Mouse (Mus musculus): ENCODE data around the gene Zmym4. TPM values are rescaled to one million over a fixed set of nuclear protein-coding genes. Genes with fewer than 3 reads are reported as not detected.
"Not testable (repeated sequence)": the region's sequence is repeated elsewhere in the genome, so short reads cannot be mapped to it uniquely, and the experiment has no call there.

Gene Zmym4
- 10 to 100 TPM; 77.9 to 84.1 TPM for total RNA-seq (2021)

DNA sequence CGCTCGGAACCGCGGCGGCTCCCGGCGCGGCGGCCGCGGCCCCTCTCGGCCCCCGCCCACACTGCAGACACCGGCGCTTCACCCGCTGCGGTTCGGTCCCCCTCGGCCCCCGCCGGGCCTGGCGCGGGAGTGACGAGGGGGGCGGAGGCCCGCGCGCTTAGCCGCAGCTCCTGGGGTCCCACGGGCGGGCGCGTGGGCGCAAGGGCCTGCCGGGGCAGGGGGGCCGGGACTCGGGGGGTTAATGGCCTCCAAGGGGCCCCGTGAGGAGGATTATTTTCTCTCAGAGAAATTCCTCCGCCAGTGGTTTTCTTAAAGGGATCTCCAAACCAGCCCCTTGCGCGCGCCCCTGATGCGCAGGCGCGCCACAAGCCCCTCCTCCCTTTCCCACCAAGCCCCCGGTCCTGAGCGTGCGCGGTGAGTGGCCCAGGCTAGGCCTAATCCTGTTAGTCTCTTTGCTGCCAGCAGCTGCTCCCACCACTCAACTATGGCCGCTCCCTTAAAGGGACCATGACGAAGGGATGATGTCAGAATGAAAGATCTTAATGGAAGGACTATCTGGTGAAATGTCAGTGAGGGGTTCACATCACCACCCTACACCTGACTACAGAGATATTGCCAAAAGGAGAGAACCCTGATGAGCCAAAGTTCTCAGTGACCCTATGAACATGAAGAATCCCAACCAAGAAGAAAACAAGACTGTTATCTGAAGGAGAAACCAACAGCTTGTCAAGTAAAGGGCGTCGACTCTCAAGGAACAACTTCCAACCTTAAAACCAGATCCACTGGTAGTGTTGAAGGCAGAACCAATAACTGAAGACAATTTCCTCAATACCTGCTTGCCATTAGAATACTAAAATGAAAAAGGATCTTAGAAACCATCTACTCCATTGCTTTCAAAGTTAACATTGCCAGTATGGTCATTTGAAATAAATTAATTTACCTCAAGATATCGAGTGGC is at the start of gene Zmym4:
Gene Zmym4 (minus strand): TSS at position 272 of the 958 bp plus-strand sequence.
- peak; percentile 98 for DNase-seq
- intact Hi-C loops (cut with DNase I): no loop called here

DNA sequence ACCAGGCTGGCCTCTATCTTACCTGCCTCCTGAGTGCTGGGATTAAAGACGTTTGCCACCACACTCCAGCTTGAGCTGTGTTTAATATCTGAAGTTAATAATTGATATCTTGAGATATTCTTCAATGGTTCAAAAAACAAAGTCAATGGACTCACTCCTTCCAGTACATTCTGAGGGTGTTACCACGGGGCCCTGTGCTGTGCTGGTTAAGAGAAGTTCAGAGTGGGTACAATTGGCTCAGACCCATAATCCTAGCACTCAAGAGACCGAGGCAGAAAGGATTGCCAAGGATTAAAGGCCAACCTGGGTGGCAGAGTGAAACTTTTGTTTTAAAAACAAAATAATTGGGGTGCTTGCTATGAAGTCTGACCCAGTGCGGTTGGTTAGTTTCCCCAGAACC is 48.4 kb upstream of the Zmym4 start:
- intact Hi-C loops (cut with DNase I): no loop called here
- DNase-seq: no peak

DNA sequence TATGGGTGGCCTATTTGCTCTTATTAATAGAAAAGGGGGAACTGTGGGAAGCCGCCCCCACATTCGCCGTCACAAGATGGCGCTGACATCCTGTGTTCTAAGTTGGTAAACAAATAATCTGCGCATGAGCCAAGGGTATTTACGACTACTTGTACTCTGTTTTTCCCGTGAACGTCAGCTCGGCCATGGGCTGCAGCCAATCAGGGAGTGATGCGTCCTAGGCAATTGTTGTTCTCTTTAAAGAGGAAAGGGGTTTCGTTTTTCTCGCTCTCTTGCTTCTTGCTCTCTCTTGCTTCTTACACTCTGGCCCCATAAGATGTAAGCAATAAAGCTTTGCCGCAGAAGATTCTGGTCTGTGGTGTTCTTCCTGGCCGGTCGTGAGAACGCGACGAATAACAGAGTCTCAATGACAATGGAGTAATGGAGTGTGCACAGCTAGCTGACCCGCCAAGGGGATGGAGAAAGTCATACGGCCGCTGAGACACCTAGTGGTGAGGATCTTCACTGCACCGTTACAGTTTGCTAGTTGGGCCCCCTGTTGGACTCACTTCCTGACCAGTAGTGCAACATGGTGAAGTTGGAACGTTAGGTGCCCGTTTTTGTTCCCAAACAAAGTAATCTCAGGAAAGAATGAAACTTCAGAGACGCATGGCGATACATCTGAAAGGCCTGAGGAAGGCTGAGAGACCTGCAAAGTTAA is 47.5 kb upstream of the Zmym4 start:
- DNase-seq: peak; percentile 85
- intact Hi-C loops (cut with DNase I): not testable (repeated sequence)

DNA sequence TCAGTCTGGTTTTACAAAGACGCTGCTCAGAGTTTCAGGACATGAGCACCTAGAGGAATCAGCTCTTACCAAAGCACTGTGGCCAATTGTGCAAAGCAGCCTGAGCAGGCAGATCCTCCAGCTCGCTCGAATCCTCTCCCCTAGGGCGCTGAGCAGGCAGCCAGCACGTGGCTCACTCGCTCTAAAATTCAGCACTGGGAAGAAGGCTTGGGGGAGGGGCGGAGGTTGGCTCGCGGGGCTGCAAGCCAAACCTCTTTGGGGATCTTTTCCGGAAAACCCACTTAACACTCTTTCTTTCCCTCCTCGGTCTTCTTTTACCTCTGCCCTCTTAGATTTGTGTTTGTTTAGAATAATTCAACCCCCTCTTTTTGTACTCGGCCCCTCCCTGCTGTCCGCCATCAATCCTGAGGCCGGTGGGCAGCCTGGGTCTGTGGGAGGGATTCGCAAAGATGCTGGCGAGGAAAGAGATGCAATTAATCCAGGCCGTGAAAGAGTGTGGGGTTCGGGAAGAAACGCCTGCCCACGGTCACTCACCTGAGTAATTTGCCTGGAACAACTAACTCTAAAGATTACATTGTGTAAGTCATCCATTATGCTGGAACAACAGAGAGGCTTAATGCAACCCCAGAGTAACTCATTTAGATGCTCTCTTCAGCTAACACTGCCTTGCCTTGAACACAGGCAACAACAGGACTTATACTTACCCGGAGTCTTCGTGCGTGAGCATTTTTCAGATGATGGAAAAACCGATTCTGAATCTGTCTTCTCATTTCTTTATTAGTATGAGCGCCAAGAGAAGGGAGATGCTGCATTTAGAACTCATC is 37.4 kb upstream of the Zmym4 start:
- peak; percentile 85 for DNase-seq
- intact Hi-C loops (cut with DNase I): no loop called here

DNA sequence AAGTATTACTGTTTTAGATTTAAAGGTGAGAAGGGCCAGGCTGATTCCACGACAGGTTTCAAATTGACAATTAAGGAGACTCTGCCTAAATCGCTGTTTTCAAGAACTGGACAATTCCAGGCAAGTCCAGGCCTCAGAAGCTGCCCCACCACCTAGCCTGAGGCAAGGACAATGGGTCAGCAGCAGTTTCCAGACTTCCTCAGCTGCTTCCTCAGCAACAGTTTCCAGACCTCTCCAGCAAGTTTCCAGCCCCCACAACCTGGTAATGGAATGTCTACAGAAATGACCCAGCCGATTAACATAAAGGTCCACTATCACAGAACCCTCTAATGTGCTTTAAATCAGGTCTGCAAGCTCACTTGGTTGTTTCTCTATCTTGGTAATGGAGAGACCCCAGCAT is 36.4 kb upstream of the Zmym4 start:
- DNase-seq: no peak
- intact Hi-C loops (cut with DNase I): no loop called here

DNA sequence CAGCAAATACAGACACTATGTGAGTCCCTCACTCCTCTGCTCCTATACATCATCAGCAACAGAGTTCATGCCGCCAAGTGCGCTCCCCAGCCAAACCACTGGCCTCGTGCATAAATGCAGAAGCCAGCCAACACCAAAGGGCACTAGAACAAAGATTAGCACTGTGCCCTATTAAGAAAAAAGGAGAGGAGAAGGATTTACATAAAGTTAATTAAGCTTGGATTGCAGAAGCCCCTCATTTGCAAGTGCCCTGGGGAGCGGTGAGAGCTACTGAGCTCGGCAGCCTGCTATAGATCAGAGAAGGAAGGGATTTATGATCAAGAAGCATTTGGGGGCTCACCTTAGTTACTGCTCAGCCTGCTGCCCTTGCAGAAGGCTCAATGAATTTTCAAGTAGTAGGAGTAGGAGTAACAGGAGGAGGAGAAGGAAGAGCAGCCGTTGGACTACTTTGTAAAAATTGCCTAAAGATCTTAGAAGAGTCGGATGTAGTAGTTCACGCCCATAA is 32.7 kb upstream of the Zmym4 start:
- intact Hi-C loops (cut with DNase I): no loop called here
- DNase-seq: no peak

DNA sequence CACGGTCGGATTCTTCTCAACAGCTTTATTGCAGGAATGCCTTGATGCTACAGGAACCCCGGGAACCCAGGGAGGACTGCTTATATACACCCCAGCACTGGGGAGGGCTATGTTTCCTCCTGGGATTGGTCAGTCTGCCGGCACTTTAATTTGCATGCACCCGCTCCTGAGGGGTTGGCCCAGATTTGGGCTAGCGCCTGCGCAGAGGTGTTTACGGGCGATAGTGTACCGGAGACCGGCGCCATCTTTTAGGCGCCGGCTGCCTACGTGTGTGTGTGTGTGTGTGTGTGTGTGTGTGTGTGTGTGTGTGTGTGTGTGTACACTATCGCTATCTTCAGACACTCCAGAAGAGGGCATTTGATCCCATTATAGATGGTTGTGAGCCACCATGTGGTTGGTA is 31.4 kb upstream of the Zmym4 start:
- DNase-seq; intact Hi-C loops (cut with DNase I): not testable (repeated sequence)

DNA sequence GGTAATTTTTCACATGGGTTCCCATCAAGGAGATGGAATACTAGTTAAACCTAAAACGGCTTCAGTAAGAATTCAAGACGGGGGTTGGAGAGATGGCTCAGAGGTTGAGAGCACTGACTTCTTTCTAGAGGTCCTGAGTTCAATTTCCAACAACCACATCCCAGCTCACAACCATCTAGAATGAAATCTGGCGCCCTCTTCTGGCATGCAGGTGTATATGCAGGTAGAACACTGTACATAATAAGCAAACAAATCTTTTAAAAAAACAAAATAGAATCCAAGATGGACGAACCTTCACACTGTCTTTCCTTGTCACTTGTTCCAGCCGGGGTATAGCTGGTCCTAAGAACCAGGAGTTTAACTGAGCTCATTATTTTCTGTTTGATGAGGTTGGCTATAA is 24.4 kb upstream of the Zmym4 start:
- no peak for DNase-seq
- intact Hi-C loops (cut with DNase I): no loop called here

DNA sequence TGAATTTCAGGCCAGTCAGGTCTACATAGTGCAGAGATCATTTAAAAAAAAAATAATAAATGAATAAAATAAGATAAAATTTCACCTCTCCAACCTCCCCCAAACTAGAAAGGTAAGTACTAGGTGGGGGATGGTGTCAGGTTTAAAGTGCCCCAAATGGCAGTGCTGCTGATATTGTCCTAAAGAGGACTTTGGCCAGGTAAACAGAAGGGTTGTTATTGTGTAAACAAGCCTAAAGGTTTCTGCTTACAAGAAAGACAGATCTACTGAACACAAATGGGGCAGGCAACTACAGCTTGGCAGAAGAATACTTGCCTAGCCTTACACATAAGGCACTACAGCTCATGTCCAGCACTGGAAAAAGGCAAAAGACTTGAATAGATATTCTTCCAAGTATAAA is 22.6 kb upstream of the Zmym4 start:
- no peak for DNase-seq
- intact Hi-C loops (cut with DNase I): no loop called here

DNA sequence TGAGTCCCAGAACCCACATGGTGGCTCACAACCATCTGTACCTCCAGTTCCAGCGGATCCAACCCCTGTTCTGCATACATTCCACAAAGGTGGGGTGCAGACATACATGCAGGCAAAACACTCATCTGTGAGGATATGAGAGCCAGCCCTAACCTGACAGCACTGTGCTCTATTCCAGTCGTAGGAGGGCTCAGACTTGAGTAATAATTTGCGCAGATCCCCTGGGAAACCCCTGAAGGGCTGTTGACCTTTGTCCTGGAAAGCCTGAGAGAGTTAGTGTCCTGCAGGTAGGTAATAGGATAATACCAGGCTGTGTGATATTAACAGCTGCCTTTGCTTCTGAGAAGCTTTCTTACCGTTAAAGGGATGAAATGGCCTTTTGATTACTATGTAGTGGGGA is 20.6 kb upstream of the Zmym4 start:
- intact Hi-C loops (cut with DNase I): no loop called here
- DNase-seq: no peak

DNA sequence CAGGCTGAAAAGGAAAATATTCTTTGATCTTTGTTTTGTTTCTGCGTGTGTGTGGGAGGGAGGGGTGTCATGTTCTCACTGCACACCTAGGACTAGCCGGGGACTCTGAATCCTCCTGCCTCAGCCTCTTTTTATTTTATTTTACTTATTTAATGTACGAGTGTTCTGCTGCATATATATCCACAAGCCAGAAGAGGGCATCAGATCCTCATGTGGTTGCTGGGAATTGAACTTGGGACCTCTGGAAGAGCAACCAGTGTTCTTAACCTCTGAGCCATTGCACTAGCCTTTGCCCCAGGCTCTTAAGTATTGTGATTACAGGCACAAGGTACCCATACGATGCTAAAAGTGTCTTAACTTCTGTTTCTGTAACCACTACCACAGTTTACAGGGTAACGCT is 18.8 kb upstream of the Zmym4 start:
- intact Hi-C loops (cut with DNase I): no loop called here
- no peak for DNase-seq

DNA sequence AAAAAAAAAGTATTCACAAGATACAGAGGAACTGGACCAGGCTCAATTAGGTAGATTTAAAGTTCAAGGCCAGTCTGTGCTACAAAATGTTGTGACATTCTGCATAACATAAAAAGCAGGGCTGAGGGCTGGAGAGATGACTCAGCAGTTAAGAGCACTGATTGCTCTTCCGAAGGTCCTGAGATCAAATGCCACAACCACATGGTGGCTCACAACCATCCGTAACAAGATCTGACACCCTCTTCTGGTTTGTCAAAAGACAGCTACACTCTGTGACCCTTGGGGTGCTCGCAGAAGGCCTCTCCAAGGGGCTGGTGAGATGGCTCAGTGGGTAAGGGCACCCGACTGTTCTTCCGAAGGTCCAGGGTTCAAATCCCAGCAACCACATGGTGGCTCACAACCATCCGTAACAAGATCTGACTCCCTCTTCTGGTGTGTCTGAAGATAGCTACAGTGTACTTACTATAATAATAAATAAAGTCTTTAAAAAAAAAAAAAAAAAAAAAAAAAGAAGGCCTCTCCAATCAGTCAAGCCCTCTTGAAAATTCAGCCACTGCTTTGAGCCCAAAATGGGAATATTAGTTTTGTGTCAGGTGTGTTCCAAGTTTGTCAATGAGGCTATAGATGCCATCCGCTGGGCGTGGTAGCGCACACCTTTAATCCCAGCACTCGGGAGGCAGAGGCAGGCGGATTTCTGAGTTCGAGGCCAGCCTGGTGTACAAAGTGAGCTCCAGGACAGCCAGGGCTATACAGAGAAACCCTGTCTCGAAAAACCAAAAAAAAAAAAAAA is 16.0 kb upstream of the Zmym4 start:
- intact Hi-C loops (cut with DNase I); DNase-seq: not testable (repeated sequence)

DNA sequence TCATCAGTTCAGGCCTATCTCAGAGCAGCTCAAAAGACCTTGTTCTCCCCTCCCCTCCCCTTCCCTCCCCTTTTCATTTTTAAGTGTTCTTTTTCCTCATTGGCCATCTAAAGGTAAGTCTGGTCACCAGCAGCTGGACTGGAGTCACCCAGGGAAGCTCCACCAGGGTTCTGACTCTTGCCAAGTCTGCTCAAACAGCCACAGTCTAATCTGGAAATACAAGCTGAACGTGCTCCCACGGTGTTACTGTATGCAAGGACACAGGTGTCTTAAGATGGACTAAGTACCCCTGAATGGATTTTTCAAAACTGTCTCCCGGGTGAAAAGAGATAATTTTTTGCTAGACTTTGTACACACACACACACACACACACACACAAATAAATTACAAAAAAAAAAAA is 15.4 kb upstream of the Zmym4 start:
- DNase-seq: no peak
- intact Hi-C loops (cut with DNase I): no loop called here

DNA sequence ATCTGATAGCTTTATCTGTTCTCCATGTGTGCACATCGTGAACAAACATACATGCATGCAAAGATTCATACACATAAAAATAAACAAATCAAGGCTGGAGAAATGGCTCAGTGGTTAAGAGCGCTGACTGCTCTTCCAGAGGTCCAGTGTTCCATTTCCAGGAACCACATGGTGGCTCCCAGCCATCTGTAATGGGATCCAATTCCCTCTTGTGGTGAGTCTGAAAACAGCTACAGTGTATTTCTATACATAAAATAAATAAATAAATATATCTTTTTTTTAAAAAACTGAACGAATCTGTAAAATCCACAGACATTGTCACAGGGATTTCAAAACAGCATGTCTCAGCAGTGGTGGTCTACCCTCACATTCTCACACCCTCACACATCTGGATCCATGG is 10.8 kb upstream of the Zmym4 start:
- intact Hi-C loops (cut with DNase I): no loop called here
- no peak for DNase-seq

DNA sequence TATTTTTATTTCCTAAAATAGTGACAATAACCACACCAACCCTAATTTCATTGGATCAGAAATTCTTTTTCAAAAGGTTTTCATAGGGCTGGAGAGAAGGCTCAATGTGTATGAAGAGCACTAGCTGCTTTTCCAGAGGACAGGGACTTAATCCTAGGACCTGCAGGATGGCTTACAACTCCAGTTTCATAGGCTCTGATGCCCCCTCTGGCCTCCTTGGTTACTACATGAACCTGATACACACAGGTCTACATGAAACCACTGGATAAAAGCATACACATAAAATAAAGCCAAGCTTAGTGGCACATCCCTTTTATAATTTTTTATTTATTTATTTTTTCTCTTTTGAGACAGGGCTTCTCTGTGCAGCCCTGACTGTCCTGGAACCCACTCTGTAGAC is 9.5 kb upstream of the Zmym4 start:
- intact Hi-C loops (cut with DNase I): no loop called here
- DNase-seq: peak; percentile 37

DNA sequence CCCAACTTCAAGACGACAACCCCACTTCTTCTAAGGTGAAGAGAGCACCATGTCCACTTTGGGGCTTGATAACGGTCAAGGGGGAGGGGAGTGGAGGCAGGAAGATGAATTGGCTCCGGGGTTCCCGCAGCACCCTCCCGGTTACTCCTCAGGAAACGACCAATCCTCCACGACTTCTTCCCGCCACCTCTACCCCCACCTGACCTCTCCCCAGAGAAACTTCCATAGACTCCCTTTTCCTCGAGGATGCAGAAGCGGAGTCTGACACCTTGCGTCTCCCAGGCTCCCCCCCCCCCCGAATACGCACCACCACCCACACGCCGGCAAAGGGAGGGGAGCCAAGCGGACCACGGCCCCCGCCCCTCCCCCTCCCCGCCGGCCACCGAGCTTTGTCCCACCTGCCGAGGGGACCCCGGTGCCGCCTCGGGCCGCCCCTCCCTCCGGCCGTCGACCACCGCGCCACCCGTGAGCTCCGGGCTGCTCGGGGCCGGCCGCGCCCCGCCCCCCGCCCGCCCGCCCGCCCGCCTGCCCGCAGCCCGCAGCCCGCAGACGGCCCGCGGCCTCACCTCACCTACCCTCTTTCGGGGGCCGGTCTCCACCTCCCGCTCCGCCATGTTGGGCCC is 583 bp downstream of the Zmym4 start:
- intact Hi-C loops (cut with DNase I): no loop called here

DNA sequence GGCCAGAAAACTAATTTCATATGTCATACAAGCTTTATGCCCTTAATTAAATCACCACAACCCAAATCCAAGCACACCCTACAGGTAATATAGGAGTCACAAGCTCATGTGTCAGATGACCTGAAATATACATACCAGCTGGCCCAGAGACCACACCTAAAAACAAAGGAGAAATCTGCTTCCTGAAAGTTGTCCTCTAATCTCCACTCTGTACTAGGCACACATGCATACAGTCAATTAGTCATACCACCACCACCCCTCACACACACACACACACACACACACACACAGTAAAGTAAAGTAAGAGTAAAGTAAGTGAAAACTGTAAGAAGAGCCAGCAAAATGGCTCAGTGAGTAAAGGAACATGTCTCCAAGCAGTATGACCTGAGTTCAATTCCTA is 9.3 kb downstream of the Zmym4 start:
- DNase-seq: no peak
- intact Hi-C loops (cut with DNase I): no loop called here

More for the DNA sequence above, 583 bp downstream of the Zmym4 start:
- peak; percentile 20 for DNase-seq

DNA sequence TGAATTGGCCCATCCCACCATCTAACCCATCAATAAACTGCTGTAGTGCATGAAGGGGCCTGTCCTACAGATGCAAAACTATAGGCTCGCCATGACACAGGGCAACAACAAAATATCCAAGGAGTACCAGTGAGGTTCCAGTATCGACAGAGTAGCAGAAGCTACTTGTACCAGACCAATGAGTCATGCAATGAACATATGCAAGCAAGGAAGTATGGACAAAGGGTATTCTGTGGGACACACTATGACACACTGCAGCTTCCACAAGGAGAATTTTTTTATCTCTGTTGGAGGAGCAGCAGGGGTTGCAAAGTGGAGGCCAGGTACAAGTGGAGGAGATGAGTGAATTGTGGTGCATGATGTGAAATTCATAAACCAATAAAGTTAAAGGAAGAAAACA is 9.7 kb downstream of the Zmym4 start:
- intact Hi-C loops (cut with DNase I): no loop called here
- no peak for DNase-seq

DNA sequence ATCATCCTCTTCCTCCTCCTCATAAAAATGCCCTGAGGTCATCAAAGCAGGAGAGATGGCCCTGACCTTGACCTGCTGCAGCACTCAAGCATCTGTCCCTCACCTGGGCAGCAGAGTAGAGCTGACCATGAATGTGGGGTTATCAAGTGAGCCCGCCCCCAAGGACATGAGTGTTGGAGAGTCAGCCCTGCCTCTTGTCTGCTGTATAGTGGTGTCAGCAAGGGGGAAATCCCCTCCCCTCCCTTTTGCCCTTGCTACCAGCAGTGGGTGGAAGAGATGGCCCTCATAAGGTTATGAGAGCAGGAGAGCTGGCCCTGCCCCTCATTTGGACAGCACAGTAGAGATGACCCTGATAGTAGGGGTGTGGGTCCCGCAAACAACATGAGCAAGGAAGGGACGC is 10.5 kb downstream of the Zmym4 start:
- intact Hi-C loops (cut with DNase I): no loop called here
- no peak for DNase-seq

DNA sequence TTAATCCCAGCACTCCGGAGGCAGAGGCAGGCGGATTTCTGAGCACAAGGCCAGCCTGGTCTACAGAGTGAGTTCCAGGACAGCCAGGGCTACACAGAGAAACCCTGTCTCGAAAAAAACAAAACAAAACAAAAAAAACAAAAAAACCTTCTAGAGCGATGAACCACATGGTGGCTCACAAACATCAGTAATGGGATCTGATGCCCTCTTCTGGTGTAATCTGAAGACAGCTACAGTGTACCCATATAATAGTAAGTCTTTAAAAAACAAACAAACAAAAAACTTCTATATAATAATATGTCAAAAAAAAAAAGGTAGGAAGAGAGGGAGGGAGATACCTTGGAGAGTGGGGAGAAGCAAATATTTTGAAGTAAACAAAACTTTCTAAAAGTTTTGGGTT is 17.1 kb downstream of the Zmym4 start:
- intact Hi-C loops (cut with DNase I): not testable (repeated sequence)

More for the DNA sequence above, 17.1 kb downstream of the Zmym4 start:
- DNase-seq: not testable (repeated sequence)

Measured in left cerebral cortex, postnatal 4 days (tissue).